Mouse (Mus musculus) heart, adult 18-20 months (tissue): ENCODE measurements at regions not wholly inside any gene's neighbourhood (a gene's known extent, or its start where the extent isn't known, plus 50 kb on each side); places are given as distances from the start of the nearest gene placed in this dataset.

Source experiments
- DNase-seq, 2 experiments: peaks; one replicate each; pipeline ENCODE4 v3.0.0; 2021 to 2022; ENCODE audit warnings: mixed read lengths in 1 of 2

- peak; percentile 5 to 54 for DNase-seq
These were observed 128.6 kb upstream of the H2al1a start for GRCm38 (mm10) chrX:11170416-11170815.

GRCm38 (mm10) chrX:11180194-11180816 is 118.8 kb upstream of the H2al1a start:
- peak in 1 of 2 experiments; percentile 2 for DNase-seq

DNA sequence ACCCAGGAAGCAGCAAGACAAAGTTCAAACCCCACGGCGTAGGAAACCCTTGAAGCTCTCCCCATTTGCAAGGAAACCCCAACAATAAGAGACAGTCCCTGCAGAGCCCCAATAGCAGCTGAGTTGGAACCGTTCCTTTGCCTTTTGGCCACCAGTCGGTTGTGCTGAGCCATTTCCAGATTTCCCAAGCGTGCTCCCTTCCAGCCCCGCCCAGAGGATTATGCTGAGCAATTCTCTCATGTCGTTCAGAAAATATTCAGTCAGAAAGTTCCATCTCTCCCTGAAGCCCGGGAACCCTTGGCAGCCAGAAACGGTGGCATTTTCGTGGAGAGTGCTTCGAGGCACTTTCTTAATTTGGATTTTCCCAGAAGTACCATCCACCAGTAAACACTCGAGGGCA is 117.2 kb upstream of the H2al1a start:
- peak; percentile 36 to 45 for DNase-seq

DNA sequence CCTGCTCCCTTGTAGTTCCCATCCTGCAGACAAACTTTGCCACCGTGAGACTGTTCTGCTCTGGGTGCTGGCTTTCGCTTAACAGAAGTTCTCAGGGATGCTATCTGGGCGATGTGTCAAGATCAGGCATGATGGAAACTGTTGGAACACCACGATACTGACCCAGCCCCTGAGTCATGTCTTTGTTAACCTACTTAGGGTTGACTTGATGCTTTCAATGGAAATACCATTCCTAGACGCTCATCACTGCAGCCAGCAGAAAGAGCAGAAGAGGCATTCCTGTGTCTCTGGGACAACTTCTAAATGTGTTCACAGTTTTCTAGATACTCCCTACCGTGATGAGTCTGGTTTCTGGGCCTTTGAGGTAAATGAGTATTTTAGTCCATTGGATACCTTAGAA is 108.2 kb upstream of the H2al1a start:
- DNase-seq: no peak

GRCm38 (mm10) chrX:11204135-11204534 is 94.9 kb upstream of the H2al1a start:
- DNase-seq: no peak

GRCm38 (mm10) chrX:11209895-11210294 is 89.2 kb upstream of the H2al1a start:
- no peak for DNase-seq

DNA sequence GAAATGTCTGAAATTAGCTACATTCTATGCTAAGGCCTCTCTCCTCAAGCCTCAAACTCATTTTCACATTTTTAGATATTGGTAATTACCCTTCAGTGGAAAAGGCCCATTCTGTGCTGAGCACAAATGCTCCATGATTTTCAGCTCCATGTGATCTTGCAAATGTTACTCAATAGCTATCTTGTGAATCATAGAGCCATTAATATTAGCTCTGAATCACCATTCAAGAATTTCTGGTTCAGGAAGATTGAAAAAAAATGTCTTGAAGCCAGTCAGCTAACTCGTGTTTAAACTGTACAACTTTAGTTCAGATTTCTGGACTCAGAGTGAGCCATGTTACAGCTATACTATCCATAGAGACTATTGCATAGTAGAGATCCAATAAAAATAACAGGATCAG is 86.2 kb upstream of the H2al1a start:
- no peak for DNase-seq

GRCm38 (mm10) chrX:11213492-11213891 is 85.6 kb upstream of the H2al1a start:
- peak; percentile 15 to 68 for DNase-seq

DNA sequence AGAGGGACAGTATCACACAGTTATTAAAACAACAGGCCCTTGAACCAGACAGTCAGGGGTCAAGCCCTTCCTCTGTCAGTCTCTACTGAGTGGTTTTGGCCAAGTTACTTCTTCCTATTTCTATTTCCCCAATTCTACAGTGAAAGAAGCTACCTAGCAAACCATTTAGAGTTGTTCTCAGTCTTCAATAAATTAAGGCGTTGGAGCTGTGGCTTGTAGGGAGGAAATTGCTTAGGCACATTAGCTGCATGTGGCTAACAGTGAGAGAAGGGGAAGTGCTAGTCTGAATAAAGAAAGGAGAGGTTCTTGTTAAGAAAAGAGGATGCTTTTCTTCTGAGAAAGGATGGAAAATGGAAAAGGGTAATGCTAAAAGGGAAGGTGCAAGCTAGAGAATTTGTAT is 60.0 kb upstream of the H2al1a start:
- no peak for DNase-seq

GRCm38 (mm10) chrX:11245576-11245975 is 53.5 kb upstream of the H2al1a start:
- no peak for DNase-seq
